Mouse (Mus musculus) kidney, embryonic 14.5 days (tissue): ENCODE results near the gene Acacb. TPM values are rescaled to one million over a fixed set of nuclear protein-coding genes. Genes with fewer than 3 reads are reported as not detected.

ENCODE experiments used
- ATAC-seq: fragments of 200-750 bp; cut with Nextera tagmentation; 2 replicates; pipeline ENCODE4 v1.8.0; 2017; ENCODE audit warnings: moderate number of reproducible peaks, mild to moderate bottlenecking, moderate TSS enrichment, moderate library complexity; ENCODE audit not compliant: low FRiP score, low TSS enrichment
- H3K27ac ChIP-seq: fragments of 300-500 bp; sonication (generic); 2 replicates; pipeline ENCODE4 v1.5.1; 2014; ENCODE audit warnings: low read depth, mild to moderate bottlenecking, low read length, moderate library complexity, mixed read lengths
- H3K27me3 ChIP-seq: fragments of 300-500 bp; sonication (generic); 2 replicates; pipeline ENCODE4 v1.6.1; 2014; ENCODE audit warnings: mild to moderate bottlenecking, low read length; ENCODE audit not compliant: control insufficient read depth, insufficient read depth
- H3K36me3 ChIP-seq: fragments of 300-500 bp; sonication (generic); 2 replicates; pipeline ENCODE4 v1.6.1; 2014; ENCODE audit warnings: low read length, mixed read lengths; ENCODE audit not compliant: control insufficient read depth, insufficient read depth
- H3K4me1 ChIP-seq: fragments of 300-500 bp; sonication (generic); 2 replicates; pipeline ENCODE4 v1.6.1; 2014; ENCODE audit warnings: low read length, mixed read lengths; ENCODE audit not compliant: control insufficient read depth, insufficient read depth
- H3K4me2 ChIP-seq: fragments of 300-500 bp; sonication (generic); replicated peaks from 2 replicates; pipeline ENCODE4 v1.6.1; 2014; ENCODE audit warnings: low read depth, mild to moderate bottlenecking, low read length
- H3K4me3 ChIP-seq: fragments of 300-500 bp; sonication (generic); 2 replicates; pipeline ENCODE4 v1.5.1; 2014; ENCODE audit warnings: mild to moderate bottlenecking, low read length
- H3K9ac ChIP-seq: fragments of 300-500 bp; sonication (generic); 2 replicates; pipeline ENCODE4 v1.6.1; 2014; ENCODE audit warnings: low read depth, mild to moderate bottlenecking, low read length, moderate library complexity
- H3K9me3 ChIP-seq: fragments of 300-500 bp; sonication (generic); 2 replicates; pipeline ENCODE4 v1.6.1; 2016; ENCODE audit warnings: low read length; ENCODE audit not compliant: control insufficient read depth
- WGBS: fragments of 180-500 bp; shearing (Covaris S2); extraction: QIAGEN DNeasy Blood & Tissue Kit; methylation state at CpG from one replicate; pipeline ENCODE4 v1.1.7; 2014; 5-methylcytosine and 5-hydroxymethylcytosine counted together
- polyA plus RNA-seq: library from polyadenylated mRNA; unstranded; fragments of >200 nt; fragmentation: Nextera tagmentation; extraction: Ambion mirVana; gene quantifications from 2 replicates; pipeline ENCODE4 v1.2.1, GENCODE M21; 2014

The Acacb gene
- polyA plus RNA-seq, 1 experiment from 2014 or later, result 4.4 TPM

GRCm38 (mm10) chr5:114170345-114170744 is 24.0 kb downstream of the Acacb start:
- no peak for ATAC-seq
- no peak overlapping the region for H3K9ac ChIP-seq
- no peaks in the 10 kb centered on the region for H3K36me3 ChIP-seq
- WGBS, result 80% methylated on average over 7 of the region's 7 CpGs
- H3K27ac ChIP-seq, result no peak overlapping the region
- H3K4me2 ChIP-seq, result no peak overlapping the region
- no peak overlapping the region for H3K4me3 ChIP-seq
- H3K4me1 ChIP-seq, result 0 out of 2 replicates have a peak, but pooled peaks cover 4% of the 10 kb centered on the region
- no peaks in the 10 kb centered on the region for H3K9me3 ChIP-seq
- H3K27me3 ChIP-seq, result no peaks in the 10 kb centered on the region

GRCm38 (mm10) chr5:114172936-114173335 is 26.6 kb downstream of the Acacb start:
- Histone ChIP-seq H3K9ac (no peak overlapping the region), H3K9me3 (no peaks in the 10 kb centered on the region), H3K27ac (no peak overlapping the region), H3K4me1 (0 out of 2 replicates have a peak, but pooled peaks cover 4% of the 10 kb centered on the region), H3K27me3 (no peaks in the 10 kb centered on the region), H3K4me3 (no peak overlapping the region), H3K4me2 (no peak overlapping the region), H3K36me3 (no peaks in the 10 kb centered on the region)
- WGBS, result 96% methylated on average over 3 of the region's 3 CpGs
- no peak for ATAC-seq

- H3K9me3 ChIP-seq, result no peaks in the 10 kb centered on the region
- H3K4me1 ChIP-seq, result 0 out of 2 replicates have a peak, but pooled peaks cover 4% of the 10 kb centered on the region
- no peaks in the 10 kb centered on the region for H3K36me3 ChIP-seq
- no peak overlapping the region for H3K9ac ChIP-seq
- no peaks in the 10 kb centered on the region for H3K27me3 ChIP-seq
- 72% methylated on average over 7 of the region's 7 CpGs for WGBS
- no peak for ATAC-seq
- H3K27ac ChIP-seq, result no peak overlapping the region
- H3K4me3 ChIP-seq, result no peak overlapping the region
- no peak overlapping the region for H3K4me2 ChIP-seq
These were observed 27.1 kb downstream of the Acacb start for GRCm38 (mm10) chr5:114173458-114173857.

- H3K9me3 ChIP-seq, result no peaks in the 10 kb centered on the region
- 20% methylated on average over 15 of the region's 16 CpGs for WGBS
- H3K9ac ChIP-seq, result peak overlapping the region; percentile 12; the same call in 1 of the 2 replicates
- H3K4me3 ChIP-seq, result no peak overlapping the region; the same call in 1 of the 2 replicates
- H3K27ac ChIP-seq, result no peak overlapping the region
- no peaks in the 10 kb centered on the region for H3K27me3 ChIP-seq
- H3K36me3 ChIP-seq, result no peaks in the 10 kb centered on the region
- ATAC-seq, result no peak
- H3K4me1 ChIP-seq, result 0 out of 2 replicates have a peak, but pooled peaks cover 4% of the 10 kb centered on the region
- H3K4me2 ChIP-seq, result peak overlapping the region; percentile 33; the same call in 1 of the 2 replicates
These were observed 27.7 kb downstream of the Acacb start for GRCm38 (mm10) chr5:114173877-114174581.

- Histone ChIP-seq H3K36me3 (no peaks in the 10 kb centered on the region), H3K9ac (0 out of 2 replicates have a peak overlapping the region, but pooled peaks have one; percentile 12), H3K9me3 (no peaks in the 10 kb centered on the region), H3K4me1 (0 out of 2 replicates have a peak, but pooled peaks cover 4% of the 10 kb centered on the region), H3K4me3 (no peak overlapping the region; the same call in 1 of the 2 replicates), H3K27ac (no peak overlapping the region), H3K27me3 (no peaks in the 10 kb centered on the region), H3K4me2 (peak overlapping the region; percentile 33; the same call in 1 of the 2 replicates)
- no peak for ATAC-seq
- WGBS, result 14% methylated on average over 16 of the region's 16 CpGs
These were observed 28.3 kb downstream of the Acacb start for GRCm38 (mm10) chr5:114174639-114175038.

GRCm38 (mm10) chr5:114175596-114176171 is 29.3 kb downstream of the Acacb start:
- H3K27me3 ChIP-seq, result no peaks in the 10 kb centered on the region
- WGBS, result under 1% methylated on average over 26 of the region's 26 CpGs
- H3K4me3 ChIP-seq, result peak overlapping the region; percentile 52
- peak overlapping the region; percentile 87 for H3K4me2 ChIP-seq
- no peaks in the 10 kb centered on the region for H3K9me3 ChIP-seq
- 0 out of 2 replicates have a peak overlapping the region, but pooled peaks have one; percentile 12 for H3K27ac ChIP-seq
- 0 out of 2 replicates have a peak, but pooled peaks cover 4% of the 10 kb centered on the region for H3K4me1 ChIP-seq
- H3K36me3 ChIP-seq, result no peaks in the 10 kb centered on the region
- peak overlapping the region; percentile 59 for H3K9ac ChIP-seq
- ATAC-seq, result peak; percentile 97

GRCm38 (mm10) chr5:114176548-114177400 is 30.4 kb downstream of the Acacb start:
- H3K4me3 ChIP-seq, result peak overlapping the region; percentile 52
- no peak for ATAC-seq
- no peak overlapping the region for H3K27ac ChIP-seq
- H3K9me3 ChIP-seq, result no peaks in the 10 kb centered on the region
- peak overlapping the region; percentile 87 for H3K4me2 ChIP-seq
- WGBS, result 50% methylated on average over 8 of the region's 8 CpGs
- no peaks in the 10 kb centered on the region for H3K27me3 ChIP-seq
- H3K9ac ChIP-seq, result peak overlapping the region; percentile 59; the same call in 1 of the 2 replicates
- no peaks in the 10 kb centered on the region for H3K36me3 ChIP-seq
- H3K4me1 ChIP-seq, result 0 out of 2 replicates have a peak, but pooled peaks cover 4% of the 10 kb centered on the region

GRCm38 (mm10) chr5:114177966-114178719 is 31.8 kb downstream of the Acacb start:
- H3K9ac ChIP-seq, result no peak overlapping the region
- WGBS, result 79% methylated on average over 4 of the region's 4 CpGs

More at GRCm38 (mm10) chr5:114177966-114178719, 31.8 kb downstream of the Acacb start:
- ATAC-seq, result no peak
- Histone ChIP-seq H3K27me3 (no peaks in the 10 kb centered on the region), H3K9me3 (no peaks in the 10 kb centered on the region), H3K4me1 (0 out of 2 replicates have a peak, but pooled peaks cover 4% of the 10 kb centered on the region), H3K4me3 (no peak overlapping the region), H3K27ac (no peak overlapping the region), H3K4me2 (no peak overlapping the region), H3K36me3 (no peaks in the 10 kb centered on the region)
